Mouse (Mus musculus): ENCODE data around the gene Prss36. TPM values are rescaled to one million over a fixed set of nuclear protein-coding genes. Genes with fewer than 3 reads are reported as not detected.
"Not testable (repeated sequence)": the region's sequence is repeated elsewhere in the genome, so short reads cannot be mapped to it uniquely, and the experiment has no call there.

Prss36 gene
- polyA plus RNA-seq, 1 experiment from 2014 or later: 13.7 TPM

DNA sequence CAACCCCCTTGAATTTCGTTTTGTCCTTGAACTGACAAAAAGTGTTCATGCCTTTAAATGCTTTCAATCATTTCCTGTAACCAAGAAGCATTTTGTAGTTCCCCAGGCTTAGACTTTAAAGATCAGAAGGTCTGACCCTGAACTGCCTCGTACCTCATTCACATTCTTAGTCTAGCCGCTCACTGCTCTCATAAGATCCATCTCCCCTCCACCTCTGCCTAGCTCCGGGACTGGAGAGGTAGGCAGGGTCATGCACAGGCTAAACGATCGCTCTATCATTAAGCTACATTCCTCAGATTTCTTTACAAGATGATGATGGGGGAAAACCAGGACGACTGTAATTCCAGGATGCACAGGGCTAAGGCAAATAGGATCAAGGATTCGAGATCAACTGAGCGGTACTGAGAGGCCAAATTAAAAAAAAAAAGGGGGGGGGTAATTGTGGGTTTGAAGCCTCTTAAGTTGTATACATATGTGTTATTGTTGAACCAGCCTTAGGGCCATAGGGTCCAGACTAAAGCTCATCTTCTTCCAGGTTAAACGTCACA is 19.9 kb upstream of the Prss36 start:
- peaks cover 21% of the 10 kb centered on the region for H3K36me3 ChIP-seq
- no peaks in the 10 kb centered on the region for H3K9me3 ChIP-seq
- peak overlapping the region; percentile 97 for H3K27ac ChIP-seq (replicated peaks)
- peaks cover 28% of the 10 kb centered on the region for H3K4me1 ChIP-seq (replicated peaks)
- no peak for ATAC-seq (ENCODE audit: low read depth)
- H3K4me3 ChIP-seq: peak overlapping the region; percentile 95
- peak overlapping the region; percentile 97 for H3K9ac ChIP-seq
- no peaks in the 10 kb centered on the region for H3K27me3 ChIP-seq
- 12% methylated on average over 10 of the region's 10 CpGs for WGBS
- H3K4me2 ChIP-seq: peak overlapping the region; percentile 72

DNA sequence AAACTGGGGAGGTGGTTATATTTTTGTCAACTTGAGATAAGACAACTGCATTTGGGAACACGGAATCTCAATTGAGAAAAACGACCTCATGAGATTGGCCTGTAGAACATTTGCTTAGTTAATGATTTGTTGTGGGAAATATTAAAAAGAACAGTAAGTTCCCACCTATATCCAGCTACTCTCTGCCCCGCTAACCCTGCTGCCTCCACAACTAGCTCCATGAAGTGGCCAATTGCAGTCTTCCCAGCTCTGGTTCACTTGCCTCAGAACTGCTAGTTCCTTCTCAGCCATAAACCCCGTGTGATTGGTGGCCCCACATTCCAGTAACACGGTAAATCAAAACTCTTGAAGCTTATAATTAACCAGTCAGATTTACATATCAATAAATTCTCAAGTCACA is 12.8 kb upstream of the Prss36 start:
- H3K4me3 ChIP-seq: no peak overlapping the region
- H3K36me3 ChIP-seq: no peaks in the 10 kb centered on the region
- no peak overlapping the region for H3K9ac ChIP-seq
- no peaks in the 10 kb centered on the region for H3K27me3 ChIP-seq
- no peak overlapping the region for H3K27ac ChIP-seq (replicated peaks)
- H3K9me3 ChIP-seq: no peaks in the 10 kb centered on the region
- ATAC-seq (ENCODE audit: low read depth): no peak
- WGBS: 66% methylated on average over 5 of the region's 5 CpGs
- no peak overlapping the region for H3K4me2 ChIP-seq
- H3K4me1 ChIP-seq (replicated peaks): no peaks in the 10 kb centered on the region

DNA sequence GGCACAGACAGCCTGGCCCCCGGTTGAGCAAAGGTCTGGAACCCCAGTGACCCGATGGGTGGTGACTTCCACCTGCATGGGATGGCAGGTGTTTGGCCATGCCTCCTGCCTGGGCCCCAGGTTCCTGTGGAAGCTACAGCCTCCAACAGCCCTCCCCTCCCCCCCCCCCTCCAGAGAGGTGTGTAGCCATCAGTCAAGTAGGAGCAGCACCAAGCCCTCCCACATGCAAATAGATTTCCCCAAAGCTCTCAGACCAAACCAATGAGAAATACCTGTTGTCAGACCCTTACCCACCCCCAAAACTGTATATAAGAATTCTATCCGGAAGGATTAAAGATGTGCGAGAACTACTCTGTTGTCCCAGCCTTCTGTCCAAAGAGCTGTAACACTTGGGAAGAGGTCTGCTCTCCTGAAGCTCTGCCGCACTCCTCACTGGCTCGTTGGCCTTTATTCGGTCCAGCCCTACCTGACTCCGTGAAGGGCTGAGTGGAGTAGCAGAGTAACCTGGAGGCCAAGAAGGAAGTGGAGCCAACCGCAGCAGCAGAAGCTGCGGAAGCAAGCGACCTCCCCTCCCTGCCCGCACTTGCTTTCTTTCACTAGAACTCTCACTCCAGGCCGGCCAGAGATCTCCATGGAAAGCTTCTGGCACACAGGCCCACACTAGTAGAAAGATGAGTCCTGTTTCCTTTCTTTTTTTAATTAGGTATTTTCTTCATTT is 6.5 kb upstream of the Prss36 start:
- ATAC-seq (ENCODE audit: low read depth): no peak
- 45% methylated on average over 13 of the region's 13 CpGs for WGBS
- Histone ChIP-seq H3K4me1 (replicated peaks) (no peaks in the 10 kb centered on the region), H3K4me3 (no peak overlapping the region), H3K27ac (replicated peaks) (no peak overlapping the region), H3K9me3 (no peaks in the 10 kb centered on the region), H3K27me3 (no peaks in the 10 kb centered on the region), H3K9ac (no peak overlapping the region), H3K4me2 (no peak overlapping the region), H3K36me3 (no peaks in the 10 kb centered on the region)

DNA sequence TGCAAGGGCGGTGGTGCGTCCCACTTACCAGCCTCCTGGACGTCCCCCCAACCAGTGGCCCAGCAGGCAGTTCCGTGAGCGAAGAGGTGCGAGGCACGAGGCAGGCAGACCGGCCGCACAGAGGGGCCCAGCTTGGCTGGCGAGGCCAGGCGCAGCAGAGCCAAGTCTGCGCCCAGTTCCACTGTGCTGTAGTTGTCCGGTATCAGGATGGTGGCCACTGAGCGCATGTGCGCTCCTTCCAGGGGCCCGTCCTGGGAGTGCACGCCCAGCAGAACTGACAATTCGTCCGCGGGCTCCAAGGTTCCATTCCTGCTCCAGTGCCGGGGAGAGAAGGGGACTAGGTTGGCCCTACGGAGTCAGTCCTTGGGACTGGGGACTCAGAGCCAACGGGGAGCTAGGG is 1.9 kb downstream of the Prss36 start:
- no peak for ATAC-seq (ENCODE audit: low read depth)
- 0 out of 2 replicates have a peak overlapping the region, but pooled peaks have one; percentile 9 for H3K4me2 ChIP-seq
- WGBS: 14% methylated on average over 23 of the region's 23 CpGs
- no peaks in the 10 kb centered on the region for H3K4me1 ChIP-seq (replicated peaks)
- no peaks in the 10 kb centered on the region for H3K36me3 ChIP-seq
- no peak overlapping the region for H3K9ac ChIP-seq
- no peak overlapping the region for H3K4me3 ChIP-seq
- H3K27ac ChIP-seq (replicated peaks): no peak overlapping the region
- H3K9me3 ChIP-seq: no peaks in the 10 kb centered on the region
- peaks cover 35% of the 10 kb centered on the region for H3K27me3 ChIP-seq

DNA sequence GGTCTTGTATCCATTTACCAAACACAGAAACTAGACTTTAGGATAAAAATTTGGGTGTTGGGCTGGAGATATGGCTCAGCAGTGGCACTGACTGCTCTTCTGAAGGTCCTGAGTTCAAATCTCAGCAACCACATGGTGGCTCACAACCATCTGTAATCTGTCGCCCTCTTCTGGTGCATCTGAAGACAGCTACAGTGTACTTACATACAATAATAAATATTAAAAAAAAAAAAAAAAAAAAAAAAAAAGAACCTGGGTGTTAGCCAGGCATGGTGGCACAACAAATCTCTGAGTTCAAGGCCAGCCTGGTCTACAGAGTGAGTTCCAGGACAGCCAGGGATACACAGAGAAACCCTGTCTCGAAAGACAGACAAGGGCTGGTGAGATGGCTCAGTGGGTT is 4.4 kb downstream of the Prss36 start:
- 42% methylated on average over 2 of the region's 2 CpGs for WGBS
- not testable (repeated sequence) for H3K9ac ChIP-seq; H3K36me3 ChIP-seq; H3K27ac ChIP-seq (replicated peaks); H3K4me2 ChIP-seq; H3K9me3 ChIP-seq; H3K4me1 ChIP-seq (replicated peaks); ATAC-seq (ENCODE audit: low read depth); H3K4me3 ChIP-seq
- H3K27me3 ChIP-seq: peaks cover 35% of the 10 kb centered on the region

DNA sequence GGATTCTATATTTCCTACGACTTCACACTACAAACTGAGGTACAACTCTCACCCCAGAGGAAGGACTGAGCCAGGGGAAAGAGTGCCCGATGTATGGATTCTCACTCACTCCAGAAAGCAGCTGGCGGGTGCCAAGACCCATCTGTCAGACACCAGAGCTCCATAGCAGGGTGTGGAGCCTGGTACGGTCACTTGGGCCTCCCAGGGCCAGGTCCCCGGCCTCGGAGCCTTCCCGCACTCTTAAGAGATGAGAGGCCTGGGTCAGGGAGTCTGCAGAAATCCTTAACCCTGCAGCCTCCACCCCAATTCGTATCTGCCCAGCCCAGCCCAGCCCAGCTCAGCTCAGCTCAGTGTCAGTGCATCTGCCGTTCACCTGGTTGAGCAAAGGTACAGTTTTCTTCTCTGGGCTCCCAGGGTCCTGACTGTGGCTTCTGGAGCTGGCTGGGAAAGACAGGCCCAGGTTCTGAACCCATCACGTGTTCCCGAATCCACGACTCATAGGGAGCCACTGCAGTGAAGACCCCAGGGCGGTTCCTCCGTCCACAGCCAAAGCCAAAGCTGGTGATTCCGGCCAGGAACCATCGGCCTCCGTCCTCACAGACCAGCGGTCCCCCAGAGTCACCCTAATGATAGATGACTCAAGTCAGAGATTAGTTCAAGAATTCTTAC is 10.2 kb downstream of the Prss36 start:
- H3K9ac ChIP-seq: peak overlapping the region; percentile 87
- H3K4me2 ChIP-seq: peak overlapping the region; percentile 88
- peak overlapping the region; percentile 74 for H3K4me3 ChIP-seq
- peaks cover 18% of the 10 kb centered on the region for H3K4me1 ChIP-seq (replicated peaks)
- no peaks in the 10 kb centered on the region for H3K9me3 ChIP-seq
- H3K36me3 ChIP-seq: no peaks in the 10 kb centered on the region
- 59% methylated on average over 18 of the region's 18 CpGs for WGBS
- peak overlapping the region; percentile 82 for H3K27ac ChIP-seq (replicated peaks)
- peak; percentile 5; the same call in 1 of the 2 replicates for ATAC-seq (ENCODE audit: low read depth)
- 0 out of 2 replicates have a peak, but pooled peaks cover 3% of the 10 kb centered on the region for H3K27me3 ChIP-seq

DNA sequence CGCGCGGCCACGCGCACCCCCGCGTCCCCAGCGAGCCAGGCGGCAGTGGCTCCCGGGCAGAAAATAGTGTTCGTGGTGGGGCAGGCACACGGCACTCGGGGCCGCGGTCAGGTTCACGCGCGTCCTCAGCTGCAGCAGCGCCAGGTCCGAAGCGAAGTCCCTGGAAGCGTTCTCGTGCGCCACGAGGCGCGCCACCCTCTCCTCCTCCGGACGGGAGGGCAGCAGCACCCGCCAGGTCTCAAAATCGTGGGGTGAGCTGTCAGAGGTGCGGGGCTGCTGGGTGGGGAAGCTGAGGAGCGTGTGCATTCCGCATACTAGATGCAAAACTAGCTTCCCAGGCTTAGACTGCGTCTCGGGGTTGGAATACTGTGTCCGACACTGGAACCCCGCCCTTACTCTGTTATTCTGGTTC is 10.8 kb downstream of the Prss36 start:
- Histone ChIP-seq H3K4me2 (peak overlapping the region; percentile 88), H3K9me3 (no peaks in the 10 kb centered on the region), H3K4me1 (replicated peaks) (peaks cover 18% of the 10 kb centered on the region), H3K27me3 (peaks cover 6% of the 10 kb centered on the region), H3K4me3 (peak overlapping the region; percentile 74), H3K36me3 (no peaks in the 10 kb centered on the region), H3K27ac (replicated peaks) (peak overlapping the region; percentile 82), H3K9ac (peak overlapping the region; percentile 87)
- peak; percentile 73 for ATAC-seq (ENCODE audit: low read depth)
- 1% methylated on average over 38 of the region's 38 CpGs for WGBS

DNA sequence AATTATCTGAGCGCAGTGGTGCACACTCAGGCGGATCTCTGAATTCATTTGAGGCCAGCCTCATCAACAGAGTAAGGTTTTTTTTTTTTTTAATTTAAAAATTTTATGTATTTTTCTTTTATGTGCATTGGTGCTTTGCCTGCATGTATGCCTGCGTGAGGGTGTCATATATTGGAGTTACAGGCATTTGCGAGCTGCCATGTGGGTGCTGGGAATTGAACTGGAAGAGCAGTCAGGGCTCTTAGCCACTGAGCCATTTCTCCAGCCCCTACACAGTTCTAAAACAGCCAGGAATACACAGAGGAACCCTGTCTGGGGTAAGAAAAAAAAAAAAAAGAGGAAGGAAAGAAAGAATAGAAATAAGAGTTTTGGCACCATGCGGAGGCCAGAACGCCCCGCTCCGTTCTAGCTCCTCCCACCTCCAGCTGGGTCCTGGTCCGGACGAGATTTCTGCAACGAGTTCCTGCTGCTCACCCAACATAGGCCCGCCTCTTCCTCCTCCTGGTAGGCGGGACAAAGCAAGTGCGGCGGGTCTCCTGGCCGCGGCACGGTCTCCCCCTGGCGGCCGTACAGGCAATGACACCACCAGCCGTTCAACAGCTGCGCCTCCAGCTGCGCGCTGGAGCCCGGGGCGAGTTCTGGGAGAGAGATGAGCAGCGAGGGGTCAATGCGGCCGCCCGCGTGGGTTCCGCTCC is 11.3 kb downstream of the Prss36 start:
- Histone ChIP-seq H3K9ac (peak overlapping the region; percentile 87), H3K27me3 (peaks cover 12% of the 10 kb centered on the region), H3K4me2 (peak overlapping the region; percentile 88), H3K9me3 (no peaks in the 10 kb centered on the region), H3K4me3 (peak overlapping the region; percentile 74), H3K27ac (replicated peaks) (peak overlapping the region; percentile 82), H3K36me3 (no peaks in the 10 kb centered on the region), H3K4me1 (replicated peaks) (peaks cover 18% of the 10 kb centered on the region)
- WGBS: 7% methylated on average over 32 of the region's 32 CpGs
- ATAC-seq (ENCODE audit: low read depth): peak; percentile 96

DNA sequence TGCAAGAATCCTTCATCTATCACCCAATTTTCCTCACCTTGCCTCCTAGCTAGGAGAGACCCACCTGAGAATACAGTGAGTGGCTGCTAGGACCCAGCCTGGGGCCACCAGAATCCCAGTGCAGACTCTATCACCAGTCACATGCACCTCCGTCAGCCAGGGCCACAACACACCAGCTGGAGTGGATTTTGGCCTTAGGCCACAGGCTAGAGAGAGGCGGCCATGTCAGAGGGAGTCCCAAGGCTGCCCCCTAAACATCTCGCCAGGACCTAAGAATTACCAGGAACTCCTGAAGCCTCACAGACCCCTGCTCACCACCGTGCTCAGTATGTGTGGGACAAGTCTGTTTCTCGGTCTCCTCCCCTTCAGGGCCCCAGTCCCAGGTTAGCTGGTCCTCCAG is 12.4 kb downstream of the Prss36 start:
- Histone ChIP-seq H3K36me3 (no peaks in the 10 kb centered on the region), H3K27me3 (peaks cover 23% of the 10 kb centered on the region), H3K9ac (peak overlapping the region; percentile 23; the same call in 1 of the 2 replicates), H3K4me3 (no peak overlapping the region), H3K4me2 (no peak overlapping the region), H3K4me1 (replicated peaks) (peaks cover 24% of the 10 kb centered on the region), H3K27ac (replicated peaks) (no peak overlapping the region), H3K9me3 (no peaks in the 10 kb centered on the region)
- no peak for ATAC-seq (ENCODE audit: low read depth)
- 81% methylated on average over 5 of the region's 5 CpGs for whole genome bisulfite sequencing

DNA sequence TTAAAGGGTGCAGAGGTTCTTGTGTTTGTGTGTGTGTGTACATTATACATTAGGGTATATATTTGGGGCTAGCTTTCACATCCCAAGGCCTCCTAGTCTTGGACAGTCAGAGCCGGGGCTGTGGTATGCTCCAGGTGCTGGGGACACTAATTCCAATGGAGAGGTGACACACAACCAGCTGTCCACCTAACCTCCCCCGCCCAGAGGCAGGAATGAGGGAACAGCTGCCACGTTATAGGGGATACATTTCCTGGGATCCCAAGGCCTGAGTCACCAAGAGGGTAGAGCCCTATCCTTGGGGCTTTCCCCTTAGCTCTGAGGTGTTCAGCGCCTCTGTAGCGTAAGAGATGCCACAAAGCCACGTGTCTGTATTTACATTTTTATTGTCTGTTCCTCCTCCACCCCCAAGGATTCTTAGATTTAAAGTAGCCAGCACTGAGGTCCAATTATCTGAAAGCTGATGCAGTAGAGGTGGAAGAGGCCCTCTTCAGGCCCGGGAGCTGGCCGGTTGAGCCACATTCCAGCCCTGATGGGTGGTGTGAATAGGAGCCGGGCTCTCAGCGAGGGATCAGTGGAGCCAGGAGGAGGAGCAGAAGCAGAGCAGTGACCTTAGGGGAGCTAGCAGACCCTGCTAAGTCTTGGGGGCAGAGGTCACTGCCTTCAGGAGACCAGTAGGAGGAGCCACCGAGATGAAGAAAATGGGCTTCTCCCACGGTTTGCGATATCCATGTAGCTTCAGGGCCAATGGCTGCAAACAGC is 14.1 kb downstream of the Prss36 start:
- WGBS: 24% methylated on average over 13 of the region's 13 CpGs
- ATAC-seq (ENCODE audit: low read depth): no peak
- Histone ChIP-seq H3K9ac (0 out of 2 replicates have a peak overlapping the region, but pooled peaks have one; percentile 31), H3K4me2 (no peak overlapping the region), H3K36me3 (no peaks in the 10 kb centered on the region), H3K27ac (replicated peaks) (no peak overlapping the region), H3K4me3 (no peak overlapping the region), H3K9me3 (no peaks in the 10 kb centered on the region), H3K27me3 (peaks cover 38% of the 10 kb centered on the region), H3K4me1 (replicated peaks) (peaks cover 24% of the 10 kb centered on the region)

DNA sequence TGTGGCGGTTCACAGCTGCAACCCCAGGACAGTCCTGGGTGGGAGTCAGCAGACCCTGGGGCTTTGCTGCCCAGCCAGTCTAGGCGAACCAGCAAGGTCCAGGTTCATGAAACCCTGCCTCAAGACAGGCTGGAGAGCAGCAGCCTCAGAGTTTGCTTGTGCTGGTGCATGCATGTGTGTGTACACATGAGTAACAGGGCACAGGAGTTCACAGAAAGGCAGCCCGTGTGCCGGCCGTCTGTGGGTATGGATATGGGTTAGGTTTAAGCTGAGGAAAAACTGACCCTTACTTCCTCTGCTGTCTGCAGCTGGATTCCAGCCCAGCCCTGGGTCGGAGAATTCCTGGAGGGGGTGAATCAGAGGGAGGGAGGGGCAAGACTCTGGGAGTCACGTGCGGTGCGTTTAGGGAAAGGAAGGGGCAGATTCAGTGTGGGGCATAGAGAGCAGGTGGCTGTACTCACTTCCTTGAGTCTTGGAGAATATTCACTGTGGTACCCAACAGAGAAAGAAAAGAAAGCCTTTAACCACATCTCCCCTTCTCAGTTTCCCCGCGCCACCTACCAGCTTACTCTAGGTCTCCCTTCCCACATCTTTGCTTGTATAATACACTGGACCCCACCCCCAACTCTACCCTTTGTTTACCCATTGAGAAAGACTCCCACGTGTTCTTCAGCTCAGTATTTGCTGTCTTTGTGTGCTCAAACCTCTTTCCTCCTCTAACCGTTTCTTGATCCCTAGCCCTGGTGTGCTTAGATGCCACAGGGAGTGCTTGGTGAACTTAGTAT is 15.0 kb downstream of the Prss36 start:
- 49% methylated on average over 13 of the region's 13 CpGs for WGBS
- H3K9ac ChIP-seq: no peak overlapping the region
- H3K27me3 ChIP-seq: peaks cover 38% of the 10 kb centered on the region
- H3K4me2 ChIP-seq: no peak overlapping the region
- no peaks in the 10 kb centered on the region for H3K9me3 ChIP-seq
- H3K4me1 ChIP-seq (replicated peaks): peaks cover 23% of the 10 kb centered on the region
- no peak overlapping the region for H3K27ac ChIP-seq (replicated peaks)
- ATAC-seq (ENCODE audit: low read depth): no peak
- peaks cover 9% of the 10 kb centered on the region for H3K36me3 ChIP-seq
- no peak overlapping the region for H3K4me3 ChIP-seq
